Mouse (Mus musculus): ENCODE results near the gene Aimp2.

The Aimp2 gene

GRCm38 (mm10) chr5:143909417-143910400 is at the start of gene Aimp2, which contains the start of gene Pms2:
Aimp2 (minus strand) TSS chr5:143909847.
Pms2 (plus strand) TSS chr5:143909964.
- peak; percentile 97 to 99 for DNase-seq (ENCODE audit: inconsistent age in 2 of 2, low spot score in 1 of 2)

- DNase-seq (ENCODE audit: inconsistent age in 2 of 2, low spot score in 1 of 2): no peak
Measured at GRCm38 (mm10) chr5:143957101-143957500, 47.5 kb upstream of the Aimp2 start.

- peak; percentile 19 to 73 for DNase-seq (ENCODE audit: inconsistent age in 2 of 2, low spot score in 1 of 2)
Measured at GRCm38 (mm10) chr5:143950016-143950415, 40.4 kb upstream of the Aimp2 start.

DNA sequence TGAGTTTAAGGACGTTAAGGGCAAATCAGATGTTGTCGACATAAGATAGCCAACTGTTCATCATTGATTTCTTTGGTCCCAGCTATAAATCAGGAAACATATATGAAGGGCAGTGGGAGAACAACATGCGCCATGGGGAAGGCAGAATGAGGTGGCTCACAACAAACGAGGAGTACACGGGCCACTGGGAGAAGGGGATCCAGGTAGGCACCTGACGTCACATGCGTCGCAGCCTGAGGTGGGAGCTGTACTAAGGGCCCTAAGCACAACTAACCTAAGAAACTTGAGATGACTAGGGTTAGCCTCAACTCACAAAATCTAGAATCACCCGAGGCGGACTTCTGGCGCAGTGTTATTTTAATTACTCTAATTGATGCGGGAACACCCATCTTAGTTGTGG is 38.7 kb upstream of the Aimp2 start:
- DNase-seq (ENCODE audit: inconsistent age in 2 of 2, low spot score in 1 of 2): no peak

DNA sequence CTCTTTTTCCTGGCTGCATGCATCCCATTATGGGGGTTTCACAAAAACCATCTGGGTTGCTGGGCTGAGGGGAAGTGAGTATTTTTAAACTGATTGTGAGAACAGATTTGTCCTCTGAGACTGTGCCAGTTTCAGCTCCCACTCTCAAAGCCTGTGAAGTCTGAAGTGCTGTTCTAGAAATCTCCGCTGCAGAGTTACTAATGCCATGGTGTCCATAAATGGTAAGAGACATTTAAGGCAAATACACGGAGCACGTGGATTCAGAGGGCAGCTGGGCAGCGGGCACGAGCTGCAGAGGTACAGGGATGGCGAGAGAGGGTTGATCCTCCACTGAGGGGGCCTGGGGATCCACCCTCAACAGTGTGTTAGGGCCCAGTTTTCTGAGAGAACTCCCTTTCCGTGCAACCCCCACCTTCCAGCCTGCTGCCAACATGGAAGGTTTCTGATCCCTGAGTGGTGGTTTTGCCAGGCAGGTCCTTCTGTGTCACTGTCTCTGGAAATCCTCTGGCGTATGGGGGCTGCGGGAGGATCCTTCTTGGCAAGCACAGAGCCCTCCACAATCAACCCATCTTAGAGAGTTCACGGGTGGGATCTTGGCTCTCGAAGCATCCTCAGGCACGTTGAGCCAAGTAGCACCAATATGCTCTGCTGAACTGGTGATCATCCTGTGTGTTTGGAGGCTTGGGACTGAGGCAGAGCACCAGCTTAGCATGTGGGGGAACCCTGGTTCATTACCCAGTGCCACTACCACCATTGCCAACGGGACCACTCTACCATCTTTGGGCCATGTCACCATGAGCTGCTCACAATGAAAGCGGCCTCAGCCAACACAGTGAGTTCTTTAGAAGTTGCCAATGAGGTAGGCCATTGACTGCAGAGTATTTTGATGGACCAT is 33.8 kb upstream of the Aimp2 start:
- DNase-seq (ENCODE audit: inconsistent age in 2 of 2, low spot score in 1 of 2): no peak

DNA sequence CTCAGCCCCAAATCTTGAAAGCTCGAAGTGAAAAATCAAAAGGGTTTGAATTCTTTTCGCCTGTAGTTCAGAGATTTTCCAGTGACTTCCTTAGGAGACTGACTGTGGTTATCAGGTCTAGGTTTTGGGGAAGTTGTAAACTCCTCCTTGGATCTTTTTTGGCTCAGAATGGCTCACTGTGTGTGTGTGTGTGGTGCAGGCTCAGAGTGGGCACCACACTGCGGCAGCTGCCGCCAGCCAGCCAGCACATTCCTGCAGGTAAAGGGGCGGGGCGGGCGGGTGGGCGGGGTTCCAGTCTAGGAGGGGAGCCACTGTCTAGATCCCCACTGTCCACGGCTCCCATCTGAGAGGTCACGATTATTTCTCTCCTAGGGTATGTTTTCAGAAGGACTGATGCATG is 31.9 kb upstream of the Aimp2 start:
- DNase-seq (ENCODE audit: inconsistent age in 2 of 2, low spot score in 1 of 2): no peak

DNA sequence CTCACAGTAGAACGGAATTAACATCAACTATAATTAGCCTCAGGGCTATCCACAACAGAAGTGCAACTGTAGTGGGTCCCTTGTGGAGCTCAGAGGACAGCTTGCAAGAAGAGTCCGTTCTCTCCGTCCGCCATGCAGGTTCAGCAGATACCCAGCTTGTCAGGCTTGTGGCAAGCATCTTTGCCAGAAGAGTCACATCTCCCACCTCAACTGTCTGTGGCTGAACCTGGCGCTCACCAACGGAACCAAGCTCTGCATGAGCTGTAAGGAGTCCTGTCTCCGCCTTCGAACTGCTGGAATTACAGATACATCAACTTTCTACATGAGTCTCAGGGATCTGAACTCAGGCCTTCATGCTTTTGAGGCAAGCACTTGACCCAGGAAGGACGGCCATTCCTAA is 26.5 kb upstream of the Aimp2 start:
- no peak for DNase-seq (ENCODE audit: inconsistent age in 2 of 2, low spot score in 1 of 2)

DNA sequence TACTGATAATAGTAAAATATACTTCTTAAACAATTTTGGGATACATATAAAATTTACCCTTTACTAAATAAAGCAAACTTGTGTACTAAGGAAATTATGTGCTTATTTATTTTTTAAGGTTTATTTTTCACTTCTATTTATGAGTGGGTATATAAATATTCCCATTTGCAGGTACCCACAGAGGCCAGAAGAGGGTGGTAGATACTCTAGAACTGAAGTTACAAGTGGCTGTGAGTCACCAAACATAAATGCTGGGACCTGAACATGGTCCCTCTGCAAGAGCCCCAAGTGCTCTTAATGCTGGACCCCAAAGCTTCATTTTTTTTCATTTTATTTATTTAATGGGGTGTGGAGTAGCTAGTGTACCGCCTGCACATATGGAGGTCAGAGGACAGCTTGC is 24.2 kb upstream of the Aimp2 start:
- DNase-seq (ENCODE audit: inconsistent age in 2 of 2, low spot score in 1 of 2): no peak

GRCm38 (mm10) chr5:143933414-143933813 is 23.8 kb upstream of the Aimp2 start:
- no peak for DNase-seq (ENCODE audit: inconsistent age in 2 of 2, low spot score in 1 of 2)

- peak; percentile 39 to 70 for DNase-seq (ENCODE audit: inconsistent age in 2 of 2, low spot score in 1 of 2)
Measured at GRCm38 (mm10) chr5:143932831-143933230, 23.2 kb upstream of the Aimp2 start, which contains the start of gene Rsph10b. Rsph10b (plus strand) TSS chr5:143933035.

- no peak for DNase-seq (ENCODE audit: inconsistent age in 2 of 2, low spot score in 1 of 2)
Measured at GRCm38 (mm10) chr5:143931863-143932580, 22.4 kb upstream of the Aimp2 start.

DNA sequence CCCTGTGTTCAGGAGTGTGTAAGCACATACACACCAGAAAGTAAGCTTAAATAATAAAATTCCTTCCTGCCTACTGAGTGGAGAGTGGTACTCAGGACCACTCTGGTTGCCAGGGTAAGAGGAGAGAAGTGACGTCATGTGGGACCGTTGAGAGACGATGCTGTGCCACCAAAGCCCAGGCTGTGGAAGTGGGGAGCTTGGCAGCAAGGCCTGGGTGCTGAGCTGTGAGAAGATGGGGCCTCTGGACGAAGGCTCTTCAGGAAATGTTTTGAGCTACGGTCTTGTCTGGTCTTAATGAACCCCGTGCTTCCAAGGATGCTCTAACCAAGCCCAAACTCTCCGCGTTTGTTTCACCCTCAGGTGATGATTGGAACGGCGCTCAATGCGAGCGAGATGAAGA is 21.0 kb upstream of the Aimp2 start:
- no peak for DNase-seq (ENCODE audit: inconsistent age in 2 of 2, low spot score in 1 of 2)

GRCm38 (mm10) chr5:143929291-143929690 is 19.6 kb upstream of the Aimp2 start:
- DNase-seq (ENCODE audit: inconsistent age in 2 of 2, low spot score in 1 of 2): no peak

GRCm38 (mm10) chr5:143927875-143928274 is 18.2 kb upstream of the Aimp2 start, which contains the start of gene Gm42421:
Gm42421 (plus strand) TSS chr5:143928175.
- DNase-seq (ENCODE audit: inconsistent age in 2 of 2, low spot score in 1 of 2): no peak

DNA sequence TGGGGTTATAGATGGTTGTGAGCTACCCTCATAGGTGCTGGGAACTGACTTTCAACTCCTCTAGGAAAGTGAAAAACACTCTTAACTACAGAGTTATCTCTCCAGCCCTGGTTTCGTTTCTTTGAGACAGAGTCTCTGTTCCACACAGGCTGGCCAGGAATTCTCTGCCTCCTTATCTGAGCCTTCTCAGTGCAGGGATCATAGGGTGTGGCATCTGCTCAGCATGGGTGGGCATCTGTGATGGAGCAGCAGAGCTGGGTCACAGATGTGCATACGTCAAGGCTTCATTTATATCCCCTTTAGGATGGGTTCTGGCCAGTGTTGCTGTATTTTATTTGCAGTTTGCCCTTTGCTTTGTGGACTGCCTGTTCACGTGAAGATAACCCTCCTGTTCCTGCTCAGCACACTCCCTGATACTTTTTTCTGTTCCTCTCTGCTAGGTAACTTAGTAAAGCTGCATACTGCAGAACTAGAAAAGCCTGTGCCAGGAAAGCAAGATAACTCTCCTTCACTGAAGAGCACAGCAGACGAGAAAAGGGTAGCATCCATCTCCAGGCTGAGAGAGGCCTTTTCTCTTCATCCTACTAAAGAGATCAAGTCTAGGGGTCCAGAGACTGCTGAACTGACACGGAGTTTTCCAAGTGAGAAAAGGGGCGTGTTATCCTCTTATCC is 15.3 kb upstream of the Aimp2 start:
- DNase-seq (ENCODE audit: inconsistent age in 2 of 2, low spot score in 1 of 2): no peak

DNA sequence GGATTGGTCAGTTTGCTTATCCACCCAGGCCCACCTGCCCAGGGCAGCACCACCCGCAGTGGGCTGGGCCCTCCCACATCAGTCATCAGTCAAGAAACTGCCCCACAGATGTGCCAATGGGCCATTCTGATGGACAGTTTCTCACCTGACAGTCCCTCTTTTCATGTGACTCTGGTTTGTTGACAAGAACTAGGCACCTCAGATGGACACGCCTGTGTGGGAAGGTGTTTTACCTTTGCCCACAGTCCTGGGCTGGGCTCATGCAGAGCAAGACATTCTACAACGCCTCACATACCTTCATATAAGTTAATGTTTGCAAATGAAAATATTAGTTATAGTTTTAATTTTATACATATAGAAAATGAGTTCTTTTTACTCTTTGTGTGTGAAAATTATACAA is 8.5 kb upstream of the Aimp2 start:
- DNase-seq (ENCODE audit: inconsistent age in 2 of 2, low spot score in 1 of 2): no peak

- peak; percentile 55 to 86 for DNase-seq (ENCODE audit: inconsistent age in 2 of 2, low spot score in 1 of 2)
Measured at GRCm38 (mm10) chr5:143917418-143917817, 7.8 kb upstream of the Aimp2 start.

DNA sequence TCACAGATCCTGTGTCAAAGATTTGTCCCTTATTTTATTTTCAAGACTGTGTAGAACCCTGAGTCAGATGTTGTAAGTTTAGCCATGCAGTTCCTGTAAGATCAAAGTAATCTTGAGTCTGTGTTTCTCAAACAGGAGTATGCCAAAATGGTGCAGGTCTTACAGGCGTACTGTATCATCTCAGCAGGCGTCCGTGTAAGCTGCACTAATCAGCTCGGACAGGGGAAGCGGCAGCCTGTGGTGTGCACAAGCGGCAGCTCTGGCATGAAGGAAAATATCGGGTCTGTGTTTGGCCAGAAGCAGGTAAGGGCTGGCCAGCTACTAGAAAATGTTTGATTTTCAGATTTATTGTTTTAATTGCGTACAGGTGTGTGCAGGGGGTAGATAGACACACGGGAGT is 6.6 kb upstream of the Aimp2 start:
- no peak for DNase-seq (ENCODE audit: inconsistent age in 2 of 2, low spot score in 1 of 2)

DNA sequence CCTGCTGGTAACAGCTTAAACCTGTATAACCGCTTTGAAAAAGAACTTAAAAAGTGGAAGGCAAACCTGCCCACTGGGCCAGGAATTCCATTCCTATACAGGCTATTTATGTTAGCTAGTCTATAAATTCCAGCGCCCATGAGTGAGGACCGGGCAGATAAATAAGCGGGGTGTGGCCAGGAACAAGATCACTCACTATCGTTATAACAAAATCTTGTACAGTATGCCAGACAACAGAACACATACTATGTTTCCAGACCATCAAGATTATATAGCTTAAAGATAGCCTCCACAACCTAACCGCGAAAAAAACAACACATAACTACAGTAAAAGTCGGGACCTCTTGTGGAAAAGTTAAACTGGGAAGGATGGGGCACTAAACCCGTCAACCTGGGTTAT is 721 bp downstream of the Aimp2 start:
- peak in 1 of 2 experiments; percentile 41 for DNase-seq (ENCODE audit: inconsistent age in 2 of 2, low spot score in 1 of 2)

DNA sequence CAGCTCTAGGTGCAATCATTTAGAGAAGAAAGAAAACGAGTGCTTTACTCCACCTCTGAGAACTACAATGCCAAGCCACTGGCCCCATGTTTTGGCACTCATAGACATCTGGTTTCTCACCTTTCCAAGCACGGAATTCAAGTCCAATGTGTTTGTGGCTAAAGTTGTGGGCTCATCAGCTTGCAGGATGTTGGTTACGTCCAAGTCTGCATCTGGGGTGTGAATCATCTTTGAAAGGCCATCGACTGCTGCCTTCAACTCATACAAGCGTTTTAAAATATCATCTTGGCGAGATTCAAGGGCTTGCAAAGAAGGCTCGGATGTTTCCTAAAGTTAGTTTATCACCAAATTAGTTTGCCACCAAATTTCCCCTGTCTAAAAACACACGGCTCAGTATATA is 3.2 kb downstream of the Aimp2 start:
- DNase-seq (ENCODE audit: inconsistent age in 2 of 2, low spot score in 1 of 2): peak in 1 of 2 experiments; percentile 36
